Mouse (Mus musculus) gastrocnemius, adult 18-20 months (tissue): ENCODE data around the gene Eno3. TPM values are rescaled to one million over a fixed set of nuclear protein-coding genes. Genes with fewer than 3 reads are reported as not detected.

Experiments
- DNase-seq: peaks from one replicate; pipeline ENCODE4 v3.0.0; 2021; ENCODE audit warnings: low spot score
- total RNA-seq, 2 experiments: library from RNA; stranded (reverse); gene quantifications; 2 replicates each; pipeline ENCODE4 v1.2.3; 2021

The Eno3 gene
- total RNA-seq, 2 experiments from 2014 or later: 5,616 to 7,081 TPM

GRCm38 (mm10) chr11:70641241-70641640 is 15.8 kb upstream of the Eno3 start:
- no peak for DNase-seq

DNA sequence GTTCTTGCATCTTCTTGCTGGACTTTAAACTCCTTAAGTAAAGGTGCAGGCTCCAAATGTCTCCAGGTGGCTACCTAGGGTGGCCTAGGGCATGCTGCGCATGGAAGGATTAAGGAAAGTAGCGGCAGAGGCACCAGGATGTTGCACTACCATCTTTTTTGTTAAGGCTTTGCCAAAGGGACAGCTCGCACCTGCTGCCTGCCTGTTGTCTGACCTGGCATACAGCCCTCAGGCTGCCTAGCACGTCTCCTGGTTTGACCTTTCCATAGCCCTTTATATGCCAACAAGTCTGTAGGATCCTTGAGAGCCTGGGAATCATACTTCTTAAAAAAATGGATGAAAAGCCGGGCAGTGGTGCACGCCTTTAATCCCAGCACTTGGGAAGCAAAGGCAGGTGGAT is 14.0 kb upstream of the Eno3 start:
- DNase-seq: no peak

GRCm38 (mm10) chr11:70644564-70645103 is 12.4 kb upstream of the Eno3 start:
- no peak for DNase-seq

DNA sequence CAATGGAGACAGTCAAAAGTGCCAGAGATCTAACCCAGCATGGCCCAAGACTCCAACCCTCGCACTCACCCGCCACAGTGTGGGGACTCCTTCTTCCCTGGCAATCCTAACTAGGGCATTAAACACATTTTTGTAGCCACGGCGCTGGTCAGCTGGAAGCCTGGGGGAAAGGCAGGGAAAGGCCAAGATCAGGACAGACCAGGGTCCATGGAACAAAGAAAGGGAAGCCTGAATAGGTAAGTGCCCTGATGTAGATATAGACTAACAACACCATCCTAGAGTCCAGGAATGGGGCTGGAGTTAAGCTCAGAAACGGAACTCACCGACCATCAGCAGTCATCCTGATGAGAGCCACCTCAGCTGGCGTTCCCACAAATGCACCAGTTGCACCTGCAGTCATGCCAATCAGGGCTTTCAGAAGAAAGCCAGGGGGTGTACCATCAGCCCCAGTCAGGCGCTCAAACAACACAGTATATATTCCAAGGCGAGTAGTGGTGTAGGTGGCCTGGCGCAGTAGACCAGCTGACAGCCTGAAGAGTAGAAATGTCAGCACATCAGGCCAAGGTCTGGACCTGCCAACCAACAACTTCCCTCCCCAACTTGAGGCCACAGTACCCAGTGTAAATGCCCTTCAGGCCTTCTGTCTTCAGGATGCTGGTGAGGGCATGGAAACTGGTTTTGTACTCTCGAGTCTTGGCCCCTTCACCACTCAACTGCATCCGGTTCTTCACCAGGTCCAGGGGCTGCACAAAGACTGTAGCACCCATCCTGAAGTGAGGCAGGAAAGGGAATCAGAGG is 11.3 kb upstream of the Eno3 start:
- DNase-seq: no peak

- DNase-seq: no peak
Observed at GRCm38 (mm10) chr11:70646259-70646555, 10.8 kb upstream of the Eno3 start.

- DNase-seq: peak; percentile 97
Observed at GRCm38 (mm10) chr11:70646691-70647650, 10.0 kb upstream of the Eno3 start, which contains the start of the genes Rnf167 and Slc25a11. Gene Rnf167 (plus strand): TSS chr11:70647235. Gene Slc25a11 (minus strand): TSS chr11:70647479.

DNA sequence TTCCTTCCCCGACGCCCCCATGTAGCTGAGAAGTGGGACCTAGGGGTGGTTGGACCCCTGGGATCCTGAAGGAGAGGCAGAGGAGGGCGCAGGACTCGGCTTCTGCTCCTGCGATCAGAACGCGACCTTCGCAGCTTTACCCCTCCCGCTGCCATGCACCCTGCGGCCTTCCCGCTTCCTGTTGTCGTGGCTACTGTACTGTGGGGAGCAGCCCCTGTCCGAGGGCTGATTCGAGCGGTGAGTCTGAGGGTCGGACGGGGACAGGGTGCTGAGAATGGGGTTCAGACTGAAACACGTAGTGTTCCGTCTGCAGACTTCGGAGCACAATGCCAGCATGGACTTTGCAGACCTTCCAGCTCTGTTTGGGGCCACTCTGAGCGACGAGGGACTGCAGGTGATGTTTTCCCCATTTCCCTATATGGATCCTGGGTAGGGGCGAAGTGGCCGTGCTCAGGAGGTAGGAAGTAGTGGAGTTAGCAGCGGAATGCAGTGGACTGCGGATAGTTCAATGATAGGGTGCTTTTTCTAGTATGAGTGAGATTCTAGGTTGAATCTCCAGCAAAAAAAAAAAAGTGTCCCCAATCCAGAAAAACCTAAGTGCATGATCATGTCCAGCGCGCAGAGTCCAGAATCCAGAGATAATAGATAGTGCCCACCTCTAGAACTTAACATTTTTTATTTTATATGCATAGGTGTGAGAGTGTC is 9.1 kb upstream of the Eno3 start:
- no peak for DNase-seq

DNA sequence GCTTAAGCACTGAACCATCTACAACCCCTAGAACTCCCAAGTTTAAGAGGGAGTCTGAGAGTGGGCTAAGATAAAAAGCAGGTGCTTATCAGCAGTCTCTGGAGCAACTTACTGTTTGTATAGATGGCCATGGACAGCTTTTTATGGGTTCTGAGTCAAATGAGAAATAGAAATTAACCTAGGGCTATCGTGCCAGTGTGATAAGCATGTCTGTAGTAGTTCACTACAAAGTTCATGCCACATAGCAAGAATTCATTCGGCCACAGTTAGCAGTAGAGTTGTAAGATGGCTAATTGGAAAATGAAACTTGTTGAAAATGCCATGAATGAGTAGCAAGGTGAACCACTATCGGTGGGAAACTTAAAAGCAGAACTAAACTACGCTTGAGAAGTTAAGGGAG is 8.5 kb upstream of the Eno3 start:
- no peak for DNase-seq

- DNase-seq: no peak
Observed at GRCm38 (mm10) chr11:70649185-70649734, 7.7 kb upstream of the Eno3 start.

GRCm38 (mm10) chr11:70650322-70651175 is 6.5 kb upstream of the Eno3 start:
- DNase-seq: no peak

- no peak for DNase-seq
Observed at GRCm38 (mm10) chr11:70651391-70651790, 5.6 kb upstream of the Eno3 start.

DNA sequence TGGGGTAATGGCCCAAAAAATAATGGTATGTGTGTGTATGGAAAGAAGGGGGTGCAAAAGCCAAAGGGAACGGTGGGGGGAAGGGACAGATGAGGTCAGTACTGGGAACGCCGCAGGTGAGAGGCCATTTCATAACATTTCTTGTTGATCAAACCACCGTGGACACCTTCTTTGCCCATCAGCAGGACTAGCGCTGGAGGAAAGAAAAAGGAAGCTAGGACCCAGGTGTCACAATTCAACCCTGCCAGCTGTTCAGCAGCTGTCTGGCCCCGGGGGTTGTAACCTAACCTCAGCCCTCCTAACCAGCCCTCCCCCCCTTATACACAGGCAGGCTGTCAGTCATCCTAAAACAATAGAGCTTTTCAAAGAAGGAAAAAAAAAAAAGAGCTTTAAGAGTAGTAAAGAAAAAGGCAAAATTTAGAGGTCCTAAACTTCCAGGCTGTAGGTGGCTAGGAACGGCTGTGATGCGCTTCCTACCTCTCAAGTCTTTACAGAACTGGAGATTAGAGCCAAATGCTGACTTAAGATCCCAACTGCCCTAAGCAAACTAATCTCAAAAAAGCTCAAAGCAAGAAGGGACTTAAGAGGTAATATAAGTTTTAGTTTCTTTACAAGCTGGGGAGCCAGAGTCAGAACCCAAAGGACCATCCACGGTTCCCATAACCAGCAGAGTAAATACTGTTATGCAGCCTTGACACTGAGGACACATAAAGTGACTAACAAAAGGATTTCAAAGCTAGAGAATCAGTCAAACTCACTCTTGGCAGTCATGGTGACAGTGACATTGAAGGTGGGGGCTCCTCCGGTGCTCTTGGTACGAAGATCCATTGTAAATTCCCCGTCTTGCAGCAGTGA is 4.7 kb upstream of the Eno3 start:
- DNase-seq: no peak

GRCm38 (mm10) chr11:70652884-70653344 is 4.1 kb upstream of the Eno3 start:
- no peak for DNase-seq

DNA sequence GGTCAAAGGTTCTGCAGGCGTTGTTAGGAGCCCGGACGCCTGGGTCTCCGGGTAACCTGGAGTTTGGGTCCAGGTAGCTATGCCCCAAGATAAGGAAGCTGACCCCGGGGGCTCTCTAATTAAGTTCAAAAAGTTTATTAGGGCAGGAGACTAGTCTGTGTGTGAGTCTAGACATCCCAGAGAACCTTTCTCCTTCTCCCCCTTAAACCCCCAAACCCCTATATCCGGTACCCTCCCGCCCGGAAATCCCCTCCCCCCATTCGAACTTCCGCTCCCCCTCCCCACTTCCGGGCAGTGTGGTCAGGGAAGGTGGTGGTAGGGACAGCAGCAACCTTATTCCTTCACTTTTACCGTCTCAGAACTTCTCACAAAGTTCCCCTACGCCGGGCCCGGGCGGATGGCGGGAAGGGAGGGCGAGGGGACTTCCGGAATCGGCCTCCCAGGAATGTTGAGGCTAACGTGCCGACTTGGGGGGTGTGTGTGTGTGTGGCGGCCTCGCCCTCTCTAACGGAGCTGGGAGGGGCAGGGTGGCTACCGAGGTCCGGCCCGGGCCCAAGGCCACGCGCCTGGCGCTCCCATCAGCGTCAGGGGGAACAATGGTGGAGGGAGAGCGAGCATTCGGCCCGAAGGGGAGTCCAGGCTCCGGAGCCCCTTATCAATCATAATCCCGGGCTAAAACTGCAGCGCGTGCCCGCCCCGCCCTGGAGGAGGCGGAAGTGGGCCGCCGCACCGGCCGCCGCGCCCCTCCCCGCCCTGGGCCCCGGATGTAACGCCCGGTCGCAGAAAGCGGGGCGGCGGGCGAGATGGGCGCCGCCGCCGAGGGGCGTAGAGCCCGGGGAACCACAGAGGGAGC is 3.4 kb upstream of the Eno3 start:
- no peak for DNase-seq

DNA sequence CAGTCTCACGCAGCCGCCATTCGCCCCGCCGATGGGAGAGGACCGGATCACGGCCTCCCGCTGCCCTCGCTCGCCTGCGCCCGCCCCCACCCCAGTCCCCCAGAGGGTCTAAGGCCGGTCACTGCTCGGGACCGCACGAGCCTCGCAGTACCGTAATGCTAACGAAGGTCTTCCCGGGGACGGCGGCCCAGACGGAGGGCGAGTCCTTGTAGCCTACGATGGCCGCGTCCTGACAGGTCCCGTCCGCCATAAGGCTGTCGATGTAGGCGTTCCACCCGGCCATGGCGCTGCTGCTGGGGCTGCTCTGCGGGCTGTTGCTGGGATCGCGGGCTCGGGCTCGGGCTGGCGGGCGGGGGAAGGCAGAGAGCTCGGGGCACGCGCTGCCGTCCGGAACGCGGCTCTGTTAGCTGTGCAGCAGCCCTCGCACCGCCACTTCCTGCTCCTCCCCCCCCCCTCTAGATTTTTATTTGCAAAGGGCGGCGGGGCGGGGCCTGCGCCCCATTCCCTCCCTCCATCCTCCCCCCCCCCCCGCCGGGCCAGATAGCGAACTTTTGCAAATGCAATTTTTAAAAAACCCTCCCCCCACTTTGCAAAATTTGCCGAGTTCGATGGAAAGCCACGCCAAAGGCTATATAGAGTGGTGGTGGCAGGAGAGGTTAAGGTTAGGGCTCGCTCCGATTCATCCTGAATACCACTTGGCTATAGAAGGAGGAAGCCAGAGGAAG is 2.6 kb upstream of the Eno3 start, which contains the start of gene Pfn1:
Gene Pfn1, minus strand, starts transcription at position 447 of the 725 bp plus-strand sequence.
- peak; percentile 52 for DNase-seq

GRCm38 (mm10) chr11:70654923-70655570 is 2.0 kb upstream of the Eno3 start:
- peak; percentile 79 for DNase-seq
